Mouse (Mus musculus): ENCODE results near the gene Gm47841.

GRCm38 (mm10) chr15:101068671-101069070 is 21.5 kb upstream of the Gm47841 start:
- TF ChIP-seq POLR2A (IDR thresholded peaks at IDR 0.05; ENCODE audit: low read depth, low read length) = no peak
- no peak for TF ChIP-seq CTCF (IDR thresholded peaks at IDR 0.05; ENCODE audit: extremely low read depth, insufficient read length, insufficient replicate concordance, low read depth, low read length)

Measured in small intestine, adult 2 months (tissue).